Mouse (Mus musculus) kidney, postnatal 25 days (tissue): ENCODE data around the gene Abraxas2.

Experiments used
- DNase-seq, 2 experiments: peaks; one replicate each; pipeline ENCODE4 v3.0.0; 2021; ENCODE audit warnings: mixed read lengths in 2 of 2

Gene Abraxas2

DNA sequence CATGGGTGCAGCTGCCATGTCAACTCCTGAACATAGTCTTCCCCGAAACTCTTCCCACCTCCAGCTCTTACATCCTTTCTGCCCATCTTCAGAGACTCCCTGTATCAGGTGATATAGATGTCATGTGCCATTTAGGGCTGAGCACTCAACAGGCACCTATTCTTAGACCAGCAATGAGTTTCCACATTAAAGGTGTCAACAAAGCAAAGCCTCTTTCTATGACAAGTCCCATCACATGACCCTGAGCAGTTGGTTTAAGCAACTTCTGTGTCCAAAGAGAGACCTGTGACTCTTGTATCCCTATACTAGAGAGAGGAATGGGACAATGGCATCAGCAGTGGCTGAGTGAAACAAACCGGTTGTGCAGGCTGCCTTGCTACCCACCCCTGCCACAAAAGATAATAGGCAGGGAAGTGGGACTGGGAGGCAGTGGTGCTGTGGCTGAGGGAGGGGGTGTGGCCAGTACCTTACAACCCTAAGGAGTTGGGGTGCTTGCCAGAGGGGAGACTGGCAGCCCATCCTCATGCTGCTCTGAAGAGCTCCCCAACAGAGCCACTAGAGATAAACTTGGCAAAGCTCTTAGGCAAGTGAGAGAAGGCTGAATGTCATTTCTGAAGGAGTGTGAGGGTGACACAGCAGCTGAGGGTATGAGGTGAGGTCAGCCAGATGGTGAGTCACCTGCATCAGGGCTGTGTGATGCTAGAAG, 42.0 kb downstream of the Abraxas2 start:
- no peak for DNase-seq

DNA sequence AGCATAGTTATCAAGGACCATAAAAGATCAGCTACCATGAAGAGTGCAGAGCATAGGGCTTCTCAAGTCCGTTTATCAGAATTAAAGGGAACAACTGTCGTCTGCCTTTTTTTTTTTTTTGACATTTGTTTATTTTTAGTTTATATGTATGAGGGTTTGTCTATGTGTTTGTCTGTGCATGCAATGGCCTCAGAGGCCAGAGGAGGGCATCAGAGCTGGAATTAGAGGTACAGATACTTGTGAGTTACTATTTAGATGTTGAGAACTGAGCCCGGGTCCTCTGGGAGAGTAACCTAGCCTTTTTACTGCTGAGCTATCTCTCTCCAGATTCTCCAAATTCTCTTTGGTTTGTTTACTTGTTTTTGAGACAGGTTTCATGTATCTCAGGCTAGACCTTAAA, 44.8 kb downstream of the Abraxas2 start:
- DNase-seq, result no peak

DNA sequence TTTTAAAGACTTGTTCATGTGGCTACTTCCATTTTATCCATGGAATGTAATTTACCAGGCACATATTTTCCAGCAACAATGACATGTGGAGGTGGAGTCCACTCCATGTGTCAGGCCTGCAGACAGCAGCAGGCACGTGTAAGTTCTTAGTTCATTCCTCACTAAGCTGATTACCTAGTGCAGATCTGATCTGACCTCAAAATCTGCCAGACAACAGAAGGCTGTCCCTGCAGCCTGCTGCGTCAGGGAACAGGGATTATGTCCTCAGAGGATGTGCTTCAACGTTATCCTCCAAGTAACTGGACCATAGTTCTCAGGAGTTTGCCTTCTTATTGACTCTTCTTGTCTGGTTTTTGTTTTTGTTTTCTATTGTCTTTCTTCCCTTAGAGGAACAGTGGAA, 62.9 kb downstream of the Abraxas2 start:
- no peak for DNase-seq

DNA sequence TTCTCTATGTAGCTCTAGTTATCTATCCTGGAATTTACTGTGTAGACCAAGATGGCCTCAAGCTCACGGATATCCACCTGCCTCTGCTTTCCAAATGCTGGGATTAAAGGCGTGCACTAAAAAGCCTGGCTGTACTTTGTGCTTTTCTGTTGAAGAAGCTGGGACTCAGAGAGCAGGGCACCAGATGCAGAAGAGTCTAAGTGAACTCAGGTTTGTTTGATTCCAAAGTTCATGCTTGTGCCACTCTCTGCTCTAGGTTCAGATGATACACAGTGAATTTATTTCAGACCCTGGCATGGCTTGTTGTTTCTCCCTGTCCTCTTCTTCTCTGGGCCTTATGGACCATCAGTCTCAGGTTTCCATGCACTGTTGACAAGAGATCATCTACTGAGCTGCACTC, 66.2 kb downstream of the Abraxas2 start:
- DNase-seq, result peak in 1 of 2 experiments; percentile 8

DNA sequence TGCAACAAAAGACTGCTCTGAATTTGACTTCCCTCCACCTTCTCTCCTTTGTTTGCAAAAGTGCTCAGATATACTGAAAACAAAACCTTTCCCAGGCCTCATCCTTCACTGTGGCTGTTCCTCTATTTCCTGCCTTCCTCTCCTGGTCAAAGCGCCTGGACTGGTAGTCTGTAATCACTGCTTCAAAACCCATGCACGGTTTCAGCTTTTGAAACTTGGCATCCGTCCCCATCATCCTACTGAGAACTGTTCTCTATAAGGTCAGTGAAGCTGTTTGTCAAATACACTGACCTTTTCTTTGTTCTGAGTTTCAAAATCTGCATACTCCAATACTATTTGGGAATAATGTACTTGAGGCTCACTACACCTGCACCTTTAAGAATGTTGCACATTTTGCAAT, 68.2 kb downstream of the Abraxas2 start:
- DNase-seq, result no peak

DNA sequence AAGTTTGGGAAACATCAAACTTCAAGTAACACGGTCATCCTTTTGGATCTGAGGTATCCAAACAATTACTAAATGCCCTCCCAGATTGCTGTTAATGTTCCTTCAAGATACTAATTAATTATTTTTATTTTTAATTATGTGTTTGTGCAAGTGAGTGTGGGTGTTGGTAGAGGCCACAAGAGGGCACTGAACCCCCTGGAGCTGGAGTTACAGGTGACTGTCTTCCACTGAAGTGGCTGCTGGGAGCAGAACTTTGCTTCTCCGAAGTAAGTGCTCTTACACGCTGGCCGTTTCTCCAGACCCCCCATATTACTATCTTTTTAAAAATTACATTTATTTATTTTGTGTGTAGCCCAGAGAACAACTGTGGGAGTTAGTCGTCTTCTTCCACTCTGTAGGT, 71.0 kb downstream of the Abraxas2 start:
- peak in 1 of 2 experiments; percentile 36 for DNase-seq

DNA sequence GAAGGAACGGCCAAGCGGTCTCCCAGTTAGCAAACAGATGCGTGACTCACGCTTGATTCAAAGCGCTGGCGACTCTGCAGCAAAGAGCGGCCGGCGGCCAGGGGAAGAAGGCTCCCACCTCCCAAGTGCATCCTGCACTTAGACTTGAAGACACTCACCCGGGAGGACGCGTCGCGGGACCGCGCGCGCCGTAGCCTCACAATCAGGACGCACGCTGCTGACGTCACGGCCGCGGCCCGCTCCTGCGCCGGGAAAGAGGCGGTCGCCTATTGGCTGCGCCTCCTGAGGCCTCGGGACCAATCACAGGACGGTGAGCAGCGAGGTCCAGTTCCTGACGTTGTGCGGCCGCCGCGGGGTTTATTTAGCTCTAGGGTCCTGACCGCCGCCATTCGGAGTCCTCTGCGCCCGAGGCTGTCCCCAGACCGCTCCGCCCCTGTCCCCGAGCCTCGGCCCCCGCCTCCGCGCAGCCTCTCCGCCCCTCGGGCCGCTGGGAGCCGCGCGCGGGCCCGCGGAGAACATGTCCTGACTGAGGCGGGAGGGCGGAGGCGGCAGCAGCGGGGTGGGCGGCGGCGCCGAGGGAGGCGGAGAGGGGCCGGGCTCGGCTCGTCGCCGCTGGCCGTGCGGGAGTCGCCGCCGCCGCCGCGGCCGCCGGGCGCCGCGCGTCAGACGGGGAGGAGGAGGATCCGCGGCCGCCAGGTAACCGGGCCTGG, 72.0 kb downstream of the Abraxas2 start, which contains the start of gene Zranb1:
Zranb1 (plus strand) TSS at position 293 of the 710 bp plus-strand sequence.
- peak; percentile 98 to 99 for DNase-seq

DNA sequence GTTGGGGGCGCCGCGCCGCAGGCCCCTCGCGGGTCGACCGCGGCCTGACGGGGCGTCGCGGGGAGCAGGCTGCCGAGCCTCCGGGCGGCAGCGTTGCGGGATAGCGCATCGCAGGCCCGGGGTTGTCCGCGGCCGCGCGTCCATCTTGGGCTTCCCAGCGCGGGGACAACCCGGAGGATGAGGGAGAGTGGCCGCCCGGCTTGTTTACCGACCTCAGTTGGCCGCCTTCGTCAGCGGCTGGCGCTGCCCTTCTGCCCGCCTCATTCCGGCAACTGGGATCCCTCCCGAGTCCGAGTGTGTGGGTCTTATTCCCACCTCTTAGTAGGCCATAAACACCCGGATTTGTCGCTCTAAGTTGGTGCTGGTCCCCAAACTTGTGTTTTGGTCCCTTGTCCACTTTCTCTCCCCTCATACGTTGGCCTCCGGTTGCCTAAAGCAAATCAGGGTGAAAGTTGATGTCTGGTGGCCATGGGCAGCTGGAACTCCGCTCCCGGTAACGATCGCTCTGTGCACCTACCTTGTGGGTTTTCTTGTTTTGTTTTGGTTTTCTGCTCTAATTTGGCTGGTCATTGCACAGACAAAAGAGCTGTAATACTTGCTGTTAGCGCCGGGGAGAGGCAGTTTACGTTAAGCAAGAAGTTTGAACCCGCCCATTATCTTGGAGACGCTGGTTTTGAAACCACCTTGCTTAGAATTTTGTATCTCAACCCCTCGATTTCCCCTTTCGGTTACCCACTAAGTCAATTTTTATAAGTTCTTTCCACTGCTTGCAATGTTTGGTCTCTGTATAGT, 72.7 kb downstream of the Abraxas2 start:
- DNase-seq, result peak; percentile 61 to 72

DNA sequence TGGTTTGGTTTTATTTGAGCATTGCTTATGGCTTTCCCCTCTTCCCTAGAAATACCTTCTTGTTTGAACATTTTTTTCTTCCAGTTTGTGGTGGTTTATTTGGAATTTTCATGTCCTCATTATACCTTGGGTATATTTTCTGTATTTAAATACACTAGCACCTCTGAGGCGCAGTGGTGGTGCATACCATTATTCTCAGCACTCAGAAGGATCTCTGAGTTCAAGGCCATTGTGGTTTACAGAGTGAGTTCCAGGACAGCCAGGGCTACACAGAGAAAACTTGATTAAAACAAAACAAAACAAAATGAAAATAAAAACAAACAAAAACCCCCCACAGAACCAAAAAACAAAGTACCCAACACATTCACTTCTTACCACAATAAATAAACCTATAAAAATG, 74.3 kb downstream of the Abraxas2 start:
- DNase-seq, result no peak
